Mouse (Mus musculus): ENCODE measurements at regions not wholly inside any gene's neighbourhood (a gene's known extent, or its start where the extent isn't known, plus 50 kb on each side); places are given as distances from the start of the nearest gene placed in this dataset.

DNA sequence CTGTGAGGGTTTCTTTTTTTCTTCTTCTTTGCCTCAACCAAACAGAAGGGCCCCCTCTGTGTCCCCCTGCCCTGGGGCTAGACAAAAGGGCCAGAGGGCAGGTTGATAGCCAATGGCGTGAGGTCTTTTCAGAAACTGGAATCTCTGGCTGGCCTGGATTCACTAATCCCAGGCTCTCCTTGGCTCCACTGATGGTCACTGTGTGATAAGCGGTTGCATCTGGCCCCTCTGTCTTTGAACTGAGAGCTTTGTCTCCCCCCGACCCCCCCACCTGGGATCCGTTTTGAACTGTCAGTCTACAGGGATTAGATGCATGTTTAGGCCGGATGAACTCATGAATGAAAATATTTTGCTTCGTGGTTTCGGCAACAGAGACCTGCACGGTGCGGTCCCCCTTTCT lies 112.6 kb upstream of the Pitx1 start:
- Histone ChIP-seq H3K36me3 (ENCODE audit: control insufficient read depth, insufficient read depth, low read length) (no peaks in the 10 kb centered on the region), H3K9me3 (ENCODE audit: control insufficient read depth, low read length) (no peaks in the 10 kb centered on the region), H3K9ac (ENCODE audit: low read length) (no peak overlapping the region), H3K4me2 (ENCODE audit: low read depth) (no peak overlapping the region), H3K27me3 (ENCODE audit: control insufficient read depth, insufficient read depth, low read length) (no peaks in the 10 kb centered on the region), H3K4me1 (ENCODE audit: control insufficient read depth, insufficient read depth, low read length) (no peaks in the 10 kb centered on the region), H3K27ac (ENCODE audit: low read depth, low read length) (no peak overlapping the region), H3K4me3 (ENCODE audit: low read depth, low read length) (no peak overlapping the region)
- no peak for ATAC-seq (ENCODE audit: insufficient read depth, low FRiP score, low TSS enrichment)
- DNase-seq (ENCODE audit: low spot score) = no peak
- WGBS = 74% methylated on average over 9 of the region's 9 CpGs

DNA sequence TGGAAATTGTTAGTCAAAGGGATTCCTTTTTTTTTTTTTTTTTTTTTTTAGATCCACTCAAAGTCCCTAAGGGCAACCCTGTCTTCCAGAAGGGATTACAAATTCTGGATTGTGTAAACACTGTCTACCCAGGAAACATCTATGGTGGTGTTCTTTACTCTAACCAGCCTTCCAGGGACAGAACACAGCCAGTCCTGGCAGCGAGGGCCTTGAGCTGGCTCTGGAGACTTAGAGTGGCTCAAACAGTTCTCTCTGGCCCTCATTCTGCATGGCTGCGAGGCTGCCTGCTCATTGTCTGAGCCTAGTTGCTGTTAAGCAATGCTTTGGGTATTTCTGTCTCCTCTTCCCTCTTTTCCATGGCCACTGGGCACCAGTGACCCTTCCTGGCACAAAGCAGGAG lies 112.2 kb upstream of the Pitx1 start:
- H3K4me1 ChIP-seq (ENCODE audit: control insufficient read depth, insufficient read depth, low read length) = no peaks in the 10 kb centered on the region
- 56% methylated on average over 2 of the region's 2 CpGs for WGBS
- no peak overlapping the region for H3K9ac ChIP-seq (ENCODE audit: low read length)
- DNase-seq (ENCODE audit: low spot score) = no peak
- no peak overlapping the region for H3K4me3 ChIP-seq (ENCODE audit: low read depth, low read length)
- ATAC-seq (ENCODE audit: insufficient read depth, low FRiP score, low TSS enrichment) = no peak
- H3K4me2 ChIP-seq (ENCODE audit: low read depth) = no peak overlapping the region
- H3K27ac ChIP-seq (ENCODE audit: low read depth, low read length) = no peak overlapping the region
- H3K36me3 ChIP-seq (ENCODE audit: control insufficient read depth, insufficient read depth, low read length) = no peaks in the 10 kb centered on the region
- no peaks in the 10 kb centered on the region for H3K27me3 ChIP-seq (ENCODE audit: control insufficient read depth, insufficient read depth, low read length)
- no peaks in the 10 kb centered on the region for H3K9me3 ChIP-seq (ENCODE audit: control insufficient read depth, low read length)

DNA sequence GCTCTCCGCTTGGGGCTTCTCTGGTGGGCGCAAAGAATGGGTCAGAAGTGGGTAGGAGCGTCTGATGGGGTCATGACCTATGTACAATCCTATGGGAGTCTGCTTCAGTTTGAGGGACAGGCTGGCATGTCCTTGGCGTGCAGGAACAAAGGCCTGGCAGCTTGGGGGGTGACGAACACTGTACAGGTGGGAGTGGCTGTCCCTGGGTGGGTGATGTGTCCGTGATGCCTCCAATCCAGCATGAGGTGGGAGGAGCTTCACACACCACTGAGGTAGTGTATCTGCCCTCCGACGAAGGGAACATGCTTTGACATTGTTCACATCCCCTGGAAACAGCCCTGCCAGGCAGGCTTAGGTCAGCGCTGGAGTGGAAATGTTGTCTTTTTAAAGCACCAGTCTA lies 101.4 kb upstream of the Pitx1 start:
- H3K27ac ChIP-seq (ENCODE audit: low read depth, low read length) = no peak overlapping the region
- no peaks in the 10 kb centered on the region for H3K27me3 ChIP-seq (ENCODE audit: control insufficient read depth, insufficient read depth, low read length)
- H3K9ac ChIP-seq (ENCODE audit: low read length) = no peak overlapping the region
- H3K4me3 ChIP-seq (ENCODE audit: low read depth, low read length) = no peak overlapping the region
- ATAC-seq (ENCODE audit: insufficient read depth, low FRiP score, low TSS enrichment) = no peak
- H3K4me1 ChIP-seq (ENCODE audit: control insufficient read depth, insufficient read depth, low read length) = no peaks in the 10 kb centered on the region
- DNase-seq (ENCODE audit: low spot score) = no peak
- no peaks in the 10 kb centered on the region for H3K36me3 ChIP-seq (ENCODE audit: control insufficient read depth, insufficient read depth, low read length)
- WGBS = 90% methylated on average over 9 of the region's 9 CpGs
- no peaks in the 10 kb centered on the region for H3K9me3 ChIP-seq (ENCODE audit: control insufficient read depth, low read length)
- H3K4me2 ChIP-seq (ENCODE audit: low read depth) = no peak overlapping the region

DNA sequence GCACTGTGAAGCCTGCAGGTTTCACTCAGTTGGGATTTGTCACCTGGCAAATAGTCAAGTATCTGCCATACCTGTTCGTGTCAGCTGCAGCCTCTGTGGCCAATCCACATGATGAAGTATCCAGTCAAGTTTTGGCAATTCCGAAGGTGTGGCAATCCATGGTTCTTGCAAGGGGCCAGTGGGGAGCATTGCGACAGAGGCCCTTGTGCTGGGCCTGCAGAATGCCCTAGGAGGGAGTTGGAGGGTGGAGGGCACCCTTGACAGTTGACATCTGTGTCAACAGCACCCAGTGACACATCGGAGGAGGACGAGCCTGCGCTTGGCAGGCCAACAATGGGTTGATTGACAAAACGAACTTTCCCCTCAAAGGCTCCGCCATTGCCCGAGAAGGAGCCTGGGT lies 101.0 kb upstream of the Pitx1 start:
- H3K9me3 ChIP-seq (ENCODE audit: control insufficient read depth, low read length) = no peaks in the 10 kb centered on the region
- no peak overlapping the region for H3K27ac ChIP-seq (ENCODE audit: low read depth, low read length)
- H3K4me3 ChIP-seq (ENCODE audit: low read depth, low read length) = no peak overlapping the region
- H3K9ac ChIP-seq (ENCODE audit: low read length) = no peak overlapping the region
- DNase-seq (ENCODE audit: low spot score) = no peak
- H3K27me3 ChIP-seq (ENCODE audit: control insufficient read depth, insufficient read depth, low read length) = no peaks in the 10 kb centered on the region
- WGBS = 93% methylated on average over 9 of the region's 9 CpGs
- H3K36me3 ChIP-seq (ENCODE audit: control insufficient read depth, insufficient read depth, low read length) = no peaks in the 10 kb centered on the region
- ATAC-seq (ENCODE audit: insufficient read depth, low FRiP score, low TSS enrichment) = no peak
- H3K4me2 ChIP-seq (ENCODE audit: low read depth) = no peak overlapping the region
- no peaks in the 10 kb centered on the region for H3K4me1 ChIP-seq (ENCODE audit: control insufficient read depth, insufficient read depth, low read length)

DNA sequence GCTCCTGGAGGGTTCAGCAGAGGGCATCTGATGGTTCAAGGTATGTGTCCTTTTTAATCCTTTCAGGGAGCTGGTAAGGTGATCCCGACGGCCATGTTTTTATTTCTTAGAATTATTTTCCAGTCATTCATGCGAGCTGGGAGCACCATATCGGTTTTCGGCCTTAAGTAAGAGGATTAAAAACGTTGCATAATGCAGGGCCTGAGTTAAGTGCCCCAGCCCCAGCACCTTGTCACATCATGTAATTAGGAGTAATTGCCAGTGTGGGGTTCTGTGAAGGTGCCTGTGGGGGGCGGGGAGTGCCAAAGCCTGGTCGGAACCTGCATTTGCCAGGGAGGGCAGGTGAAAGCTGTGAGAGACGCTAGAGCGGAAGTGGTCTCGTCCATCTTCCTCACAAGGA lies 94.6 kb upstream of the Pitx1 start:
- Histone ChIP-seq H3K36me3 (ENCODE audit: control insufficient read depth, insufficient read depth, low read length) (no peaks in the 10 kb centered on the region), H3K4me3 (ENCODE audit: low read depth, low read length) (no peak overlapping the region), H3K9me3 (ENCODE audit: control insufficient read depth, low read length) (no peaks in the 10 kb centered on the region), H3K27me3 (ENCODE audit: control insufficient read depth, insufficient read depth, low read length) (no peaks in the 10 kb centered on the region), H3K4me2 (ENCODE audit: low read depth) (no peak overlapping the region), H3K9ac (ENCODE audit: low read length) (no peak overlapping the region), H3K4me1 (ENCODE audit: control insufficient read depth, insufficient read depth, low read length) (no peaks in the 10 kb centered on the region), H3K27ac (ENCODE audit: low read depth, low read length) (no peak overlapping the region)
- DNase-seq (ENCODE audit: low spot score) (no peak), ATAC-seq (ENCODE audit: insufficient read depth, low FRiP score, low TSS enrichment) (no peak)
- WGBS = 79% methylated on average over 11 of the region's 11 CpGs

DNA sequence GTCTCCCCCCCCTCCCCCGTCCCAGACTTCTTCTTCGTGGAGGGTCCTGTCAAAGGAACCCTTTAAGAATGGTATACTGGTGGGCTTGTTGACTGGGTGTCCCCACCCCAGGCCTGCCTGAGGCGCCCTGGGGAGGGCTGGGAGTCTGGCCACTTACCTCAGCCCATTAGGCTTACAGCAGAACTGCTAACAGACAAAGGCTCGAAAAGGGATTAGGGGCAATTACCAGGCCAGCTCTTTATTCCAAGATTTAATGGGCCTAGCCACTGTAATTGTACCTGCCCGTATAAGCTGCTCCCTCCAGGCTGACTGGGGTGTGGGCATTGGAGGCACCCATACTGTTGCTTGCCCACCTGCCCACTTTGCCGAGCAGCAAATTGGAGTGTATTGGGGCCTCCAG lies 93.8 kb upstream of the Pitx1 start:
- Histone ChIP-seq H3K4me3 (ENCODE audit: low read depth, low read length) (no peak overlapping the region), H3K9ac (ENCODE audit: low read length) (no peak overlapping the region), H3K9me3 (ENCODE audit: control insufficient read depth, low read length) (no peaks in the 10 kb centered on the region), H3K4me1 (ENCODE audit: control insufficient read depth, insufficient read depth, low read length) (no peaks in the 10 kb centered on the region), H3K36me3 (ENCODE audit: control insufficient read depth, insufficient read depth, low read length) (no peaks in the 10 kb centered on the region), H3K27me3 (ENCODE audit: control insufficient read depth, insufficient read depth, low read length) (no peaks in the 10 kb centered on the region), H3K27ac (ENCODE audit: low read depth, low read length) (no peak overlapping the region), H3K4me2 (ENCODE audit: low read depth) (no peak overlapping the region)
- 33% methylated on average over 6 of the region's 6 CpGs for WGBS
- ATAC-seq (ENCODE audit: insufficient read depth, low FRiP score, low TSS enrichment) (no peak), DNase-seq (ENCODE audit: low spot score) (no peak)

DNA sequence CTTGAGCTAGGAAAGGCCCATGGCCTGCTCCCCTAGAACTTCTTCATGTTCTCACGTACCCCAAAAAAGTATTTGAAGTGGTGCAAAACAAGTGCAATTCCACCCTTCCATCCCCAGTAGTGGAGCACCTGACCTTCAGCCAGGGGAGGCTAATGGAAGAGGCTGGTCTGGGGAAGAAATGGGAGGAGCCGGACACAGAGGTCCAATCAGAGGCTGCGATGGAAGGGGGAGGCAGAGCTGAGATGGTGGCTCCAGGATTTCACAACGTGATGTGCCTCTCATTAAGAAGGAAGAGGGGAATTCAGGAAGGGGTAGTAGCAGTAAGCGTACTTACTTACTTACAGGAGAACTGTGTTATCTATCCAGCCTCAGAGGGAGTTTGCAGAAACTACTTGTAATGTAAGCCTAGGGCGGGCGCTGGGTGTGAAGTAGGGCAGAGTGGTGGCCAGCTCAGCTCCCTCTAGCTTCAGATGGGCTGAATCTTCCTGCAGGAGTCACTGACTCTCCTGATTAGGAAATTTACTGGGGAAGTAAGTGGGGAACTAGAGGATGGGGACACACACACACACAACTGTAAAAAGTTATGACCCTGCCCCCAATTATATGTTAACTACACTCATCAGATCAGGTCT lies 87.6 kb upstream of the Pitx1 start:
- Histone ChIP-seq H3K27ac (ENCODE audit: low read depth, low read length) (no peak overlapping the region), H3K9me3 (ENCODE audit: control insufficient read depth, low read length) (no peaks in the 10 kb centered on the region), H3K27me3 (ENCODE audit: control insufficient read depth, insufficient read depth, low read length) (no peaks in the 10 kb centered on the region), H3K4me2 (ENCODE audit: low read depth) (peak overlapping the region; percentile 27), H3K4me1 (ENCODE audit: control insufficient read depth, insufficient read depth, low read length) (peaks cover 2% of the 10 kb centered on the region; the same call in 1 of the 2 replicates), H3K36me3 (ENCODE audit: control insufficient read depth, insufficient read depth, low read length) (no peaks in the 10 kb centered on the region), H3K4me3 (ENCODE audit: low read depth, low read length) (0 out of 2 replicates have a peak overlapping the region, but pooled peaks have one; percentile 4), H3K9ac (ENCODE audit: low read length) (no peak overlapping the region)
- 6% methylated on average over 7 of the region's 7 CpGs for WGBS
- DNase-seq (ENCODE audit: low spot score) (peak; percentile 41), ATAC-seq (ENCODE audit: insufficient read depth, low FRiP score, low TSS enrichment) (no peak)

DNA sequence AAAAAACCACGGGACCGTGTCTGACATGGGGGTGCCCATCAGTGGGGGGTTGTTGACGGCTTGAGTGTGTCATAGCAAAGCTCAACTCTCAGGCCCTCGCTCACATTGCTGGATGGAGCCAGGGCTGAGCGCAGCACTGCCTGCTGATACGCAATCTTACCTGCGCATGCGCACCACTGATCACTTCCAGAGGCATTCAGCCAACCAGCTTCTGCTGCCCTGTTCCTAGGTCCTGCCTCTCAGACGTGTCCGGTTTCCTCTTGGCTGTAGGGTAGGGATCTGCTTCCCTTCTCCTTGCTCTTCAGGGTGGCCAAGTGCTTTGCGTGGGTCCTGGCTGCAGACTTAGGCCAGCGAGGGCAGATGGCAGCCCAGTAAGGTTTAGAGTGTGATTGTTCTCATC lies 81.3 kb upstream of the Pitx1 start:
- H3K9me3 ChIP-seq (ENCODE audit: control insufficient read depth, low read length) = no peaks in the 10 kb centered on the region
- H3K27ac ChIP-seq (ENCODE audit: low read depth, low read length) = no peak overlapping the region
- H3K36me3 ChIP-seq (ENCODE audit: control insufficient read depth, insufficient read depth, low read length) = no peaks in the 10 kb centered on the region
- no peaks in the 10 kb centered on the region for H3K27me3 ChIP-seq (ENCODE audit: control insufficient read depth, insufficient read depth, low read length)
- H3K4me2 ChIP-seq (ENCODE audit: low read depth) = no peak overlapping the region
- 88% methylated on average over 12 of the region's 12 CpGs for WGBS
- no peak overlapping the region for H3K9ac ChIP-seq (ENCODE audit: low read length)
- H3K4me1 ChIP-seq (ENCODE audit: control insufficient read depth, insufficient read depth, low read length) = no peaks in the 10 kb centered on the region
- DNase-seq (ENCODE audit: low spot score) (no peak), ATAC-seq (ENCODE audit: insufficient read depth, low FRiP score, low TSS enrichment) (no peak)
- no peak overlapping the region for H3K4me3 ChIP-seq (ENCODE audit: low read depth, low read length)

DNA sequence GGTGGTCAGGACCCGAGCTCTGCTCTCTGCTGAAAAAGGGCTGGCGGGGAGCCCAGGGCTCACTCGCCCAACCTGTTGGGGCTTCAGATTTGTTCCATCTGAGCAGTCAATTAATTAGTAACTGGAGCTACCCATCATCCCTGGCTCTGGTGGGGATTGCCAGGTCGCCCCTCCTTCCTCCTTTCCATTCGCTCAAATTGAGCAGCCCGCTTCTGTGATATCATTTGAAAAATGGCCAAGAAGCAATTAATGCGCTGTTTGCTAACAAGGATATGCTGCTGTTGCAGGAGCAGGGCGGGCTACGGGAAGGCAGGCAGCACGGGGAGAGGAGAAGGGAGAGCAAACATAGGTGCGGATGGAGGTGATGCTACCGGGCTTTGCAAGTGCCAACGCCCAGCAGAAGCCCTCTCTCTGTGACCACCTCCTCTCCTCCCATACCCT lies 76.3 kb upstream of the Pitx1 start:
- H3K27me3 ChIP-seq (ENCODE audit: control insufficient read depth, insufficient read depth, low read length) = no peaks in the 10 kb centered on the region
- 83% methylated on average over 13 of the region's 13 CpGs for WGBS
- ATAC-seq (ENCODE audit: insufficient read depth, low FRiP score, low TSS enrichment) = no peak
- DNase-seq (ENCODE audit: low spot score) = no peak
- no peaks in the 10 kb centered on the region for H3K36me3 ChIP-seq (ENCODE audit: control insufficient read depth, insufficient read depth, low read length)
- no peak overlapping the region for H3K4me3 ChIP-seq (ENCODE audit: low read depth, low read length)
- H3K4me1 ChIP-seq (ENCODE audit: control insufficient read depth, insufficient read depth, low read length) = no peaks in the 10 kb centered on the region
- H3K27ac ChIP-seq (ENCODE audit: low read depth, low read length) = no peak overlapping the region
- no peak overlapping the region for H3K9ac ChIP-seq (ENCODE audit: low read length)
- H3K4me2 ChIP-seq (ENCODE audit: low read depth) = no peak overlapping the region
- no peaks in the 10 kb centered on the region for H3K9me3 ChIP-seq (ENCODE audit: control insufficient read depth, low read length)
